Mouse (Mus musculus): ENCODE results near the gene Dek. TPM values are rescaled to one million over a fixed set of nuclear protein-coding genes. Genes with fewer than 3 reads are reported as not detected.

Dek gene
- polyA plus RNA-seq (2017; shearing (Covaris generic)) = 100 to 1,000 TPM; 155 to 174 TPM

GRCm38 (mm10) chr13:47105711-47106579 is at the start of gene Dek:
Gene Dek, minus strand, starts transcription at chr13:47106201.
- peak; percentile 76 for ATAC-seq

DNA sequence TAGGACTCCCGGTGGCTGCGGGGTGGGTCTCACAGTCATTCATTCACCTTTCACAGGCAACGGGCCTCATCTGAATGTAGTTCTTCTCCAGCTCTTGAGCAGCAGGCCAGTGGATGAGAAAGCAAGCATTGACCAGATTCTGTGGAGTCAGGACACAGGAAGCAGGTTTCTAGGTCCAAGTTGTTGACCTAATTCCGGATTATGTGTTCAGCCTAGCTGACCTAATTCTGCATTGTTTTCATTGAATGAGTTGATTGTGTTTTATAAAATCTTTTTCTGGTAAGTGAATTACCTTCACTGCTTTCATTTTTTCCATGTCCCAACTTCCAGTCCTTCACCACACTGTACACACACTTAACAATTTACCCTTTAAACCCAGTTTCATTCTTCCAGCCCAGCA is 48.9 kb upstream of the Dek start:
- no peak for ATAC-seq

DNA sequence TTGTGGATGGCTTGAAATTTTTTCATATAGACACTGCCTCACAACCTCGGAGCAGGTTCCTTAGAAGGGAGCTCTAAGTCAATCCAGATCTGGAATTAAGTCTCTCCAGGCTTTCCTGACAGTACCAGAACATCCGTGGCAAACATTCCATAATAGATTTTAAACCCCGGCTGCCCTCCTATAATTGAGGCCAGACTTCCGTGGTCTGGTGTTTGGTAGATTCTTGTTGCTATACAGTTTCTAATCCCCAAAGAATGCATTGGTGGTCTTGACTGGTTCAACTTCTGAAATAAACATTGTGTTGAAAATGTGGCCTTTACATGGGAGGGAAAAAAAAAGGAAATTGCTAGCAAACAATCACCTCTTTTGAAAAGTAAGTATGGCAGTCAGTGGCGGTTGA is 47.2 kb upstream of the Dek start:
- no peak for ATAC-seq

DNA sequence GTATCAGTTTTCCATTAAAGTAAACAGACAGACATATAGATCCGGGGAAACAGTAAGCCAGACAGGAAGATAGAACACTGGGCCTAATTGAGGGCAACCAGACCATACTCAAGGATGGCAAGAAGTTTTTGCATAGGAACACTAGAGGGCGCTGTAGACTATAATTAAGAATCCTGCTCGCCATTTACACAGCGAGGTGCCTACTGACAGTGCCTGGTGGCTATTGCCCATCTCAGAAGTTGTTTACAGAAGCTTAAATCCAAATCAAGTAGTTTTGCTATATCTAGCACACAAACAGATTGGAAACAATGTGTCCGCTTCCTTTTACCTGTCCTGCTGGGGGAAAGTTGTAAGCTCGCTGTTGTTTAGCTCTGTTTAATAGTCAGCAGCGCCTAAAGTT is 46.4 kb upstream of the Dek start:
- no peak for ATAC-seq

GRCm38 (mm10) chr13:47151060-47151459 is 45.1 kb upstream of the Dek start:
- no peak for ATAC-seq

GRCm38 (mm10) chr13:47149993-47150392 is 44.0 kb upstream of the Dek start:
- ATAC-seq = no peak

- ATAC-seq = no peak
Measured at GRCm38 (mm10) chr13:47148573-47148972, 42.6 kb upstream of the Dek start.

GRCm38 (mm10) chr13:47146388-47146787 is 40.4 kb upstream of the Dek start:
- no peak for ATAC-seq

DNA sequence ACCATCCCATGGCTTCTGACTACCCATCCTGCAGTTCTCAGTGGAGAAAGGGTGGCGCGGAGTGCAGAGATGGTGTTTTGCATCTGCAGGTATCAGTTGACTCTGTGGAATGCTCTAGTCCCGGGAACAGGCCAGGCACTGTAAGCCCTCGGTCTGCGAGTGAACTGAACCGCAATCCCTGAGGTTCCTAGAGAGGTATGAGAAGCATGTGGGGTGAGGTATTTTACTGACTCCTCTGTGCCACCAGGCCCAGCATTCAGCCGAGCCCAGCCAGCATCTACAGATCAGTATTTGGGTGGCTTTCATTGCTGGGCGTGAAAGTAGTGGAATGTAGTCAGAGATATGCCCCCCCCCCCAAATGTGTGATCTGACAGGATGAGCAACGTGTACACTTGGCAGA is 39.9 kb upstream of the Dek start:
- ATAC-seq = no peak

DNA sequence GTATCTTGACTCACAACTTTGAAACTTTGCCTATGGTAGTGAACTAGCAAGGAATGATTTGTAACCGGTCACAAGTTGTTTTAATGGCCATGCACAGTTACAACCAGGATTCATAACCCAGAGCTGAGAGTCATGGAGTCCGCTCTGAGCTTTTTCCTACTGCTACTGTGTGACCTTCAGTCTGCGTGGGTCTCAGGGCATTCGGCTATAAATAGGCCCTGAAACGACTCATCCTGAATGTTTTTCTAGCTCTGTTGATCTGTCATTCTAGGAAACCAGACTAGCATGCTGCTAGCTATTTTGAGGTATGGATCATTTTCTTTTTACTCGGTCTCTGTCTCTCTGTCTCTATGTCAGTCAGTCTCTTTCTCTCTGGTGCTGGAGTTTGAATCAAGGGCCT is 36.8 kb upstream of the Dek start:
- no peak for ATAC-seq

DNA sequence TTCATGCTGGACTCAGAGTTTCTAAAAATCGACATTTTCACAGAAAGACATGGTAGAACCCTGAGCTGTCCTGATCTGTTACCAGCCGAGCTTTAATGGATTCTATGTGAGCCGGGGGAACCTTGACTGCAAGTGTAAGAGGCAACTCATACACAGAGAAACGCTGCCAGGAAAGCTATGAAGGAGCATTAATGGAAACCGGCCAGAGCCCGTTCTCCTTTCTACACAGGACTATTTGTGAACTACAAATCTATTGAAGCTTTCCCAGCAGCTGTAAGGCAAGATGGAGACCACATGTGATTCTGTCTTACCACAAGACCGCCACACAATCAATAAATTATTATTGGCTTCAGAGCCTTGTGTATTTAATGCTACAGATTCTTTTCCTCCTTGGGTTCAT is 29.7 kb upstream of the Dek start:
- ATAC-seq = no peak

DNA sequence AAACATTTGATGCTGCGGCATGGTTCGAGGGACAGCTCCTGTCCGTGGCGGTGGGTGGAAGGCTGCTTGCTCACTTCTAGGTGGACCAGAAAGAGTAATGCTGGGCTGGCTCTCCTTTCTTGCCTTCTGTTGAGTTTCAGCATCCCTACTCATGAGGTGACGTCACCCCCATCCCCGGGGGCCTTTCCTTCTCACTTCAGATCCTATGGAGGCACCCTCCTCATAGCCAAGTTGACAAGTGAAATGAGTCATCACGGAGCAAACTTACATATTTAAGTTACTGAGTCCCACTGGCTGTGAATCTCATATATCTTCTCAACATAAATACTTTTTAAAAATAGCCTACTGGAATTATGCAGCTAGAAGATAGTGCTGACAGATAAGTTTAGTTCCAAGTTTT is 28.8 kb upstream of the Dek start:
- no peak for ATAC-seq

DNA sequence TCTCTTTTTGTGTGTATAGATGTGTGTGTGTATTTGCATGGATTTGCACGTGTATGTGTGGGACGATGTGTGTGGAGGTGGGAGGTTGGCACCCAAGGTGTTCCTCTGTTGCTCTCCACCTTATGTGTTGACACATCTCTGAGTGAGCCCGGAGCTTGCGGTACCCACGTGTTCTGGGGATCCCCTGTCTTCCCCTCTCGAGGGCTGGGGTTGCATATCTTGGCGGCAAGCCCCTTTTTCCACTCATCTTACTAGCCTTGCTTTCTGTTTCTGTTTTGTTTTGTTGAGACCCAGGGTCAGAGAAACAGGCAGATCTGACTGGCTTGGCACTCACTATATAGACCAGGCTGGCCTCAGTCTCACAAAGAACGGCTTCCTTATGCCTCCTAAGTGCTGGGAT is 27.1 kb upstream of the Dek start:
- ATAC-seq = no peak

- ATAC-seq = no peak
Measured at GRCm38 (mm10) chr13:47129090-47129489, 23.1 kb upstream of the Dek start.

GRCm38 (mm10) chr13:47125595-47125994 is 19.6 kb upstream of the Dek start:
- no peak for ATAC-seq

GRCm38 (mm10) chr13:47124986-47125385 is 19.0 kb upstream of the Dek start:
- ATAC-seq = no peak

DNA sequence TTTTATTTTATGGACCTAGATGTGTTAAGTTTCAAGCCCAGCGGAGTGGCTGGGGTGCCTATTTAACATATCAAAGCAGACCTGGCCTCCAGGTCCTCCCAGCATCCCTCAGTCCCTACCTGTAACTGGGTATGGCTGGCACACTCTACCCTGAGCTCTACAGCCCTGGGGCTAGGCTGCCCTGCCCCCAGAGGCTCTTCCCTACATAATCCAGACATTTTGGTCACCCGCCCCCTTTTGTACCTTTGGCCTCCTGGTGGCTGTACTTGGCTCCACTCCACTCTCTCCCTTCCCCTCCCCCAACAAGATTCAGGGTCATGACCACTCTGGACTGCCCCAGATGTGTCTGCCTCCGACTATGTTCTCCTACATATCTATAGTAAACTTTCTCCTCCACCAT is 18.4 kb upstream of the Dek start:
- no peak for ATAC-seq

DNA sequence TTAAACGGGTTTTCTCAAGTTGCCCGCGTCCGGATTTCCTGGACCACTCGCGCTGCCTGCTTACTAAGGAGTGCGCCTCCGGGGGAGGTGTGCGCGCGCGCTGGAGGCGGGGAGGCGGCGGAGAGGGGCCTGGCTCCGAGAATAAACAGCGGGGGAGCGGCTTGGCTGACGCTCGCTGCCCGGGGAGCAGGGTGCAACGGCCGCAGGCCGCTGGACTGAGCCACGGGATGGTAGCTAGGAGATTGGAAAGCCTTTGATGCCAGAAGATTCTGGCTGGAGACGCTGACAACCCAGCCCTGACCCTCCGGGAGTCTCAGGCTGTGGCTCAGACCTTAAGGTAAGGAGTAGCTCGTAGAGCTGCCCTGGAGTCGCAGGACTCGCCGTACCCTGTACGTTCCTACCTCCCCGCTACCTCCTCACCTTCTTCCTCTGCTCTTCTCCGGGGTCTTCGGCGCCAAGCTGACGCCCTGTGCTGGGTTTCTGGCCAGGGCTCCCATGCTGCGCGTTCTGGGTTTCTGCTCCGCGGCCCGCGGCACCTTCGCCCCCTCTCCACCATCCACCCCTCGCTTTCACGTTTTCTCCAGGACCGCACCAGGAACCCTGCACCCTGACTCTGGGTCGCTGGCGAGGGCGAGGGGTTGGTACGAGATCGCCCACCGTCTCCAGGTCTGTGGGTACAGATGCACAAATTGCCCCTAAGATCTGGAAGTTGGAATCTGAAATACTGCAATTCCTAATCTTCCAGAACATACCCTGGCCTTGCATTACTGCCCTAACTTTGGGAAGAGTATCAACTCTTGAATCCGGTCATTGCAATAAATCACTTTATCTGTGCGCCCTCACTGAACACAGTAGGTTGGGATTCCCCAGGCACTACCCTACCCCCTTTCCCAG is 16.8 kb upstream of the Dek start, which contains the start of gene Rnf144b:
TSS of gene Rnf144b (plus strand) at position 120 of the 894 bp plus-strand sequence.
- no peak for ATAC-seq

DNA sequence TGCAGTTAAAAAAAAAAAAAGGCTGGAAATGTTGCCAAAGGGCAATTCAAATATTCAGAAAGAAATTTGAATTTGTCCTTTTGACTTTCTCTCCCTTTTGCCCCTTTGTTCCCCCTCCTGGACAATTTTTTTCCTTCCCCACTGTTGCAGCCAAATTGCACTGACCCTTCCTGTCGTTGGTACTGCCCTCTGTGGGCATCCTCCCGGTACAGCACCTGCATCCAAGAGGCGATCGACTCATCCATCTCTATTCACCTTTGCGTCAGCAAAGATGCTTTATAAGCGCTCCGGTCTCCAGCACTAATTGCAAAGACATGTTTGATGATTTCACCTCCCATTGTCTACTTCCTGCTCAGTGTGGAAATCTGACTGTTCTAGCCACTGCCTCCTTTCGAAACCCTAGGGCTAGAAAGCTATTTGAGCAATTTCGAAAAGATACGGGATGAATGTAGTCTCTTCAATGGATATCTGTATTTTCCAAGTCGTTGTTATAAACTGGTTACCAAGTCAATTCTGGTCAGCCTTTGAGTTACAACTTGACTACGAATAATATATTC is 15.4 kb upstream of the Dek start:
- ATAC-seq = no peak

GRCm38 (mm10) chr13:47116000-47116399 is 10.0 kb upstream of the Dek start:
- ATAC-seq = no peak

GRCm38 (mm10) chr13:47112924-47113323 is 6.9 kb upstream of the Dek start:
- ATAC-seq = no peak

- no peak for ATAC-seq
Measured at GRCm38 (mm10) chr13:47112056-47112455, 6.1 kb upstream of the Dek start.

GRCm38 (mm10) chr13:47111185-47111584 is 5.2 kb upstream of the Dek start:
- no peak for ATAC-seq
